Mouse (Mus musculus) 416B (cell line): ENCODE data around the gene Mknk1.

Source experiments
- DNase-seq: peaks from one replicate; pipeline ENCODE4 v3.0.0; 2011; ENCODE audit warnings: low read depth

Mknk1 gene

GRCm38 (mm10) chr4:115838696-115839641 lies at the start of gene Mknk1:
Gene Mknk1 (plus strand): TSS chr4:115839198.
- DNase-seq = peak; percentile 96

- DNase-seq = no peak
These were observed 48.1 kb upstream of the Mknk1 start for GRCm38 (mm10) chr4:115790864-115791263.

GRCm38 (mm10) chr4:115795360-115795759 lies 43.6 kb upstream of the Mknk1 start:
- no peak for DNase-seq

- DNase-seq = no peak
These were observed 39.0 kb upstream of the Mknk1 start for GRCm38 (mm10) chr4:115799981-115800380.

GRCm38 (mm10) chr4:115812326-115812725 lies 26.7 kb upstream of the Mknk1 start:
- no peak for DNase-seq

- no peak for DNase-seq
These were observed 23.4 kb upstream of the Mknk1 start for GRCm38 (mm10) chr4:115815606-115816005.

GRCm38 (mm10) chr4:115820199-115820598 lies 18.8 kb upstream of the Mknk1 start:
- DNase-seq = no peak

GRCm38 (mm10) chr4:115820944-115821343 lies 18.1 kb upstream of the Mknk1 start:
- no peak for DNase-seq

- DNase-seq = no peak
These were observed 17.6 kb upstream of the Mknk1 start for GRCm38 (mm10) chr4:115821431-115821830.

- DNase-seq = no peak
These were observed 17.1 kb upstream of the Mknk1 start for GRCm38 (mm10) chr4:115821928-115822327.

GRCm38 (mm10) chr4:115824178-115824577 lies 14.8 kb upstream of the Mknk1 start:
- DNase-seq = peak; percentile 95

GRCm38 (mm10) chr4:115825271-115825670 lies 13.7 kb upstream of the Mknk1 start:
- DNase-seq = peak; percentile 89

GRCm38 (mm10) chr4:115827066-115827465 lies 11.9 kb upstream of the Mknk1 start:
- no peak for DNase-seq

- DNase-seq = peak; percentile 83
These were observed 11.5 kb upstream of the Mknk1 start for GRCm38 (mm10) chr4:115827535-115827887.

GRCm38 (mm10) chr4:115827888-115828571 lies 11.0 kb upstream of the Mknk1 start, which contains the start of gene Mob3c:
Gene Mob3c (plus strand): TSS chr4:115828092.
- peak; percentile 93 for DNase-seq

- DNase-seq = no peak
These were observed 10.5 kb upstream of the Mknk1 start for GRCm38 (mm10) chr4:115828572-115828902.

GRCm38 (mm10) chr4:115830491-115830890 lies 8.5 kb upstream of the Mknk1 start:
- no peak for DNase-seq

- DNase-seq = no peak
These were observed 7.8 kb upstream of the Mknk1 start for GRCm38 (mm10) chr4:115831221-115831620.

GRCm38 (mm10) chr4:115832040-115832439 lies 7.0 kb upstream of the Mknk1 start:
- DNase-seq = no peak

GRCm38 (mm10) chr4:115835576-115835975 lies 3.4 kb upstream of the Mknk1 start:
- DNase-seq = peak; percentile 33

GRCm38 (mm10) chr4:115838196-115838595 lies 802 bp upstream of the Mknk1 start:
- DNase-seq = no peak

GRCm38 (mm10) chr4:115839956-115840355 lies 958 bp downstream of the Mknk1 start:
- DNase-seq = peak; percentile 15

- no peak for DNase-seq
These were observed 1.8 kb downstream of the Mknk1 start for GRCm38 (mm10) chr4:115840842-115841241.
